Comparison of ENCODE assay signal across 8 mouse cellular contexts in the genomic region with DNA sequence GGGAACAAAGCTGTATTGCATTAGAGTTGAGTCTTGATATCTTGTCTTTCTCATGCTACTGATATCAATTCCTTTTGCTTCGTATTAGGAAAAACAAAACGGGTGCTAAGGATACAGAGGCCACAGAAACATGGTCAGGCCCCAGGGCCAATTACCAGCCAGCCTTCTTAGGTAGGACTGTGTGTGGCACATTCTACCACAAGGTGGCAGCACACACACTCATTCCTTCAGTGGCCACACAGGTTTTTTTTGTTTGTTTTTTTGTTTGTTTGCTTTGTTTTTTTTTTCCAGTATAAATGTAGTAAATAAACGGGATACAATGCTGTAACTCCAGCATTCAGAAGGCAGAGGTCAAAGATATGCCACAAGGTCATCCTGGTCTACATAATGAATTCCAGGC. TPM values are rescaled to one million over a fixed set of nuclear protein-coding genes. Genes with fewer than 3 reads are reported as not detected.
DNase-seq lines count a peak whose midpoint lies in the region; ATAC-seq lines count a peak whose summit lies in the region.

No protein-coding gene starts in this region.

- no peaks in the 10 kb centered on the region for H3K27me3 ChIP-seq in intestine, embryonic 14.5 days (replicated peaks; ENCODE audit: control insufficient read depth, insufficient read depth, low read length)
- H3K27me3 ChIP-seq in intestine, embryonic 15.5 days (replicated peaks) = no peaks in the 10 kb centered on the region
- peaks cover 19% of the 10 kb centered on the region for H3K27me3 ChIP-seq in forebrain, embryonic 10.5 days (ENCODE audit: poor library complexity, severe bottlenecking)
- H3K27me3 ChIP-seq in midbrain, embryonic 16.5 days (ENCODE audit: control insufficient read depth, insufficient read depth, low read depth, low read length) = no peaks in the 10 kb centered on the region

- 21% methylated on average over 3 of the region's 3 CpGs for WGBS in intestine, embryonic 14.5 days
- WGBS in intestine, embryonic 15.5 days = 17% methylated on average over 3 of the region's 3 CpGs
- 18% methylated on average over 3 of the region's 3 CpGs for WGBS in forebrain, embryonic 10.5 days
- WGBS in large intestine, adult 2 months = 3% methylated on average over 3 of the region's 3 CpGs
- 13% methylated on average over 3 of the region's 3 CpGs for WGBS in midbrain, embryonic 16.5 days

- H3K9me3 ChIP-seq in intestine, embryonic 14.5 days (ENCODE audit: control insufficient read depth, low read length) = no peaks in the 10 kb centered on the region
- H3K9me3 ChIP-seq in intestine, embryonic 15.5 days = no peaks in the 10 kb centered on the region
- no peaks in the 10 kb centered on the region for H3K9me3 ChIP-seq in forebrain, embryonic 10.5 days
- H3K9me3 ChIP-seq in midbrain, embryonic 16.5 days (replicated peaks; ENCODE audit: control insufficient read depth, low read length, poor library complexity, severe bottlenecking) = no peaks in the 10 kb centered on the region

- H3K9ac ChIP-seq in intestine, embryonic 14.5 days (ENCODE audit: low read length) = no peak overlapping the region
- no peak overlapping the region for H3K9ac ChIP-seq in intestine, embryonic 15.5 days
- H3K9ac ChIP-seq in midbrain, embryonic 16.5 days (ENCODE audit: low read depth, low read length) = no peak overlapping the region

- no peak overlapping the region for H3K4me3 ChIP-seq in intestine, embryonic 14.5 days (ENCODE audit: low read depth, low read length)
- H3K4me3 ChIP-seq in intestine, embryonic 15.5 days (replicated peaks) = no peak overlapping the region
- no peak overlapping the region for H3K4me3 ChIP-seq in forebrain, embryonic 10.5 days
- no peak overlapping the region for H3K4me3 ChIP-seq in midbrain, embryonic 16.5 days (ENCODE audit: low read depth, low read length)

- DNase-seq in intestine, embryonic 14.5 days (ENCODE audit: low spot score) = peak; percentile 79
- peak; percentile 19 to 57 for DNase-seq in CD8-positive naive resting alpha-beta T cell, adult 2 months (ENCODE audit: low read depth in 2 of 2, low spot score in 2 of 2)
- peak; percentile 69 for DNase-seq in adrenal gland, postnatal 14 days
- peak; percentile 43 for DNase-seq in forebrain, embryonic 10.5 days (ENCODE audit: extremely low spot score, low spot score)
- peak; percentile 38 for DNase-seq in large intestine, adult 2 months (ENCODE audit: low read depth, low spot score)
- peak; percentile 84 for DNase-seq in thymus, postnatal 4 days

- H3K4me1 ChIP-seq in intestine, embryonic 14.5 days (replicated peaks; ENCODE audit: control insufficient read depth, insufficient read depth, low read length) = no peaks in the 10 kb centered on the region
- H3K4me1 ChIP-seq in intestine, embryonic 15.5 days (replicated peaks) = 0 out of 2 replicates have a peak, but pooled peaks cover 14% of the 10 kb centered on the region
- H3K4me1 ChIP-seq in forebrain, embryonic 10.5 days = peaks cover 52% of the 10 kb centered on the region
- no peaks in the 10 kb centered on the region; the same call in 1 of the 2 replicates for H3K4me1 ChIP-seq in midbrain, embryonic 16.5 days (ENCODE audit: control insufficient read depth, insufficient read depth, low read length)

- ATAC-seq in intestine, embryonic 14.5 days (replicated peaks; ENCODE audit: low FRiP score, low TSS enrichment, low read depth) = no peak
- ATAC-seq in intestine, embryonic 15.5 days = no peak
- 0 out of 2 replicates have a peak, but pooled peaks have one; percentile 39 for ATAC-seq in midbrain, embryonic 16.5 days

- no peaks in the 10 kb centered on the region for H3K36me3 ChIP-seq in intestine, embryonic 14.5 days (ENCODE audit: control insufficient read depth, insufficient read depth, low read length)
- H3K36me3 ChIP-seq in intestine, embryonic 15.5 days = no peaks in the 10 kb centered on the region
- no peaks in the 10 kb centered on the region for H3K36me3 ChIP-seq in forebrain, embryonic 10.5 days (replicated peaks)
- no peaks in the 10 kb centered on the region for H3K36me3 ChIP-seq in midbrain, embryonic 16.5 days (ENCODE audit: control insufficient read depth, insufficient read depth, low read length)

- no peak overlapping the region for H3K4me2 ChIP-seq in intestine, embryonic 14.5 days (ENCODE audit: low read length)
- H3K4me2 ChIP-seq in intestine, embryonic 15.5 days (replicated peaks) = no peak overlapping the region
- no peak overlapping the region for H3K4me2 ChIP-seq in midbrain, embryonic 16.5 days (ENCODE audit: low read length)

- no peak overlapping the region for H3K27ac ChIP-seq in intestine, embryonic 14.5 days (ENCODE audit: low read depth)
- H3K27ac ChIP-seq in intestine, embryonic 15.5 days = no peak overlapping the region
- H3K27ac ChIP-seq in forebrain, embryonic 10.5 days = no peak overlapping the region
- H3K27ac ChIP-seq in midbrain, embryonic 16.5 days (ENCODE audit: low read length) = no peak overlapping the region

RNA-seq across cellular contexts. Expression of a gene that starts 7.2 kb away (rescaled TPM):
- polyA plus RNA-seq in intestine, embryonic 14.5 days (2014; fragmentation: Nextera tagmentation; extraction: Ambion mirVana) = 19.7 and 26.3 TPM in 2 replicates
- polyA plus RNA-seq in intestine, embryonic 15.5 days (2015; fragmentation: Nextera tagmentation; extraction: Ambion mirVana) = 52.1 and 57.2 TPM in 2 replicates
- 4.9 and 8.7 TPM in 2 replicates for total RNA-seq in adrenal gland, postnatal 14 days (2021)
- 3.0 and 4.1 TPM in 2 replicates for polyA plus RNA-seq in forebrain, embryonic 10.5 days (2016; fragmentation: Nextera tagmentation; extraction: Ambion mirVana)
- polyA plus RNA-seq in large intestine, adult 2 months (2012; rRNA removed) = 32.6 and 75.7 TPM in 2 replicates
- polyA plus RNA-seq in midbrain, embryonic 16.5 days (2015; fragmentation: Nextera tagmentation; extraction: Ambion mirVana) = 15.2 and 18.5 TPM in 2 replicates

RNA-seq across cellular contexts. Expression of a gene that starts 43.0 kb away (rescaled TPM):
- 39.3 and 42.8 TPM in 2 replicates for polyA plus RNA-seq in intestine, embryonic 14.5 days (2014; fragmentation: Nextera tagmentation; extraction: Ambion mirVana)
- polyA plus RNA-seq in intestine, embryonic 15.5 days (2015; fragmentation: Nextera tagmentation; extraction: Ambion mirVana) = 32.7 and 33.0 TPM in 2 replicates
- 15.5 and 16.3 TPM in 2 replicates for total RNA-seq in adrenal gland, postnatal 14 days (2021)
- 44.1 and 50.0 TPM in 2 replicates for polyA plus RNA-seq in forebrain, embryonic 10.5 days (2016; fragmentation: Nextera tagmentation; extraction: Ambion mirVana)
- 34.3 and 39.8 TPM in 2 replicates for polyA plus RNA-seq in large intestine, adult 2 months (2012; rRNA removed)
- polyA plus RNA-seq in midbrain, embryonic 16.5 days (2015; fragmentation: Nextera tagmentation; extraction: Ambion mirVana) = 148 and 150 TPM in 2 replicates

RNA-seq across cellular contexts. Expression of a gene that starts 48.9 kb away (rescaled TPM):
- polyA plus RNA-seq in intestine, embryonic 14.5 days (2014; fragmentation: Nextera tagmentation; extraction: Ambion mirVana) = 187 and 198 TPM in 2 replicates
- polyA plus RNA-seq in intestine, embryonic 15.5 days (2015; fragmentation: Nextera tagmentation; extraction: Ambion mirVana) = 155 and 161 TPM in 2 replicates
- 50.2 and 63.4 TPM in 2 replicates for total RNA-seq in adrenal gland, postnatal 14 days (2021)
- polyA plus RNA-seq in forebrain, embryonic 10.5 days (2016; fragmentation: Nextera tagmentation; extraction: Ambion mirVana) = 308 and 310 TPM in 2 replicates
- polyA plus RNA-seq in large intestine, adult 2 months (2012; rRNA removed) = 26.6 and 27.2 TPM in 2 replicates
- 167 and 169 TPM in 2 replicates for polyA plus RNA-seq in midbrain, embryonic 16.5 days (2015; fragmentation: Nextera tagmentation; extraction: Ambion mirVana)
